Mouse (Mus musculus): ENCODE results near the gene Dennd1a. TPM values are rescaled to one million over a fixed set of nuclear protein-coding genes. Genes with fewer than 3 reads are reported as not detected.

Dennd1a gene
- polyA plus RNA-seq, 1 experiment from 2014 or later, result 3.8 TPM

DNA sequence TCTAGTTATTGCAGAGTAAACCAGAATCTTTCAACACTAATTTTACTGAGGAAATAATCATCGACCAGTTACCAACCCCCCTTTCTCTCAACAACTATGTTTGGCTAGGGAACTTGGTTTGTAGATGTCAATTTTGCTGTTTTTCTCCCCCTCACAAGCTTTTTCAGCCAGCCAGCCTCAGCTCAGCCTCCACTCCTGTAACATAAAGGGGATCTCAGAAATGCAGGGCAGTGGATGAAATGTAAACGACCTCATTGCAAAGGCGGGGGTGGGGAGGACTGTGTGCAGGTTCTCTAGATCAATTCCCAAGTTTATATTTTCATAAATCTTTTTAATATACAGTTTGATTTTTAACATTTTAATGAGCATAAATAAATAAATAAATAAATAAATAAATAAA lies 147.7 kb downstream of the Dennd1a start:
- H3K4me3 ChIP-seq (ENCODE audit: low read depth, low read length), result no peak overlapping the region
- no peak overlapping the region for H3K4me2 ChIP-seq (ENCODE audit: low read depth, low read length)
- H3K9ac ChIP-seq (replicated peaks), result no peak overlapping the region
- H3K9me3 ChIP-seq (ENCODE audit: low read length), result no peaks in the 10 kb centered on the region
- H3K27me3 ChIP-seq (ENCODE audit: insufficient read depth, low read length), result no peaks in the 10 kb centered on the region
- H3K27ac ChIP-seq (ENCODE audit: low read depth), result no peak overlapping the region
- whole genome bisulfite sequencing (ENCODE audit: insufficient replicate concordance), result 64% methylated on average over 3 of the region's 3 CpGs
- TF ChIP-seq CTCF (IDR thresholded peaks at IDR 0.05; ENCODE audit: low read depth) (no peak), EP300 (IDR thresholded peaks at IDR 0.05; ENCODE audit: low read depth) (no peak)
- H3K36me3 ChIP-seq (replicated peaks; ENCODE audit: insufficient read depth, low read length), result no peaks in the 10 kb centered on the region
- DNase-seq (no peak), ATAC-seq (no peak)
- peaks cover 11% of the 10 kb centered on the region for H3K4me1 ChIP-seq (ENCODE audit: insufficient read depth)

DNA sequence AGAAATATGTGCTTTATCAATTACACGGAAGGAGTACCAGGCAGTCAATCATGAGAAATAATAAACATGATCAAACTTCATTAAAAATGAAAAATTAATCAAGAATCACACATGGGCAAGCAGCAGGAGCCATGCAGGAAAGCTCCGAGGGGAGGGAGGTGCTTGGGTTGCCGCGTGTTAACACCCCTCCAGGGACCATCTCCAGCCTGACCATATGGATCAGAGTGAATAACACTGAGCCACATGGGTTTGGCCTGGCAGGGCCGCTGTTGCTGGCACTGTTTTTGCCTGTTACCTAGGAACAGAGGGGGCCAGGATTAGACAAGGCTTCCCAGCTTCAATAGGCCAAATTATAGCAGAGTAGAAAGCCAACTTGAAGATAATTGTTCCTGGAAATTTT lies 150.1 kb downstream of the Dennd1a start:
- no peak for TF ChIP-seq CTCF (IDR thresholded peaks at IDR 0.05; ENCODE audit: low read depth)
- TF ChIP-seq EP300 (IDR thresholded peaks at IDR 0.05; ENCODE audit: low read depth), result no peak
- no peaks in the 10 kb centered on the region for H3K9me3 ChIP-seq (ENCODE audit: low read length)
- H3K4me3 ChIP-seq (ENCODE audit: low read depth, low read length), result no peak overlapping the region
- H3K4me1 ChIP-seq (ENCODE audit: insufficient read depth), result peaks cover 7% of the 10 kb centered on the region; the same call in 1 of the 2 replicates
- DNase-seq, result no peak
- no peak overlapping the region for H3K4me2 ChIP-seq (ENCODE audit: low read depth, low read length)
- ATAC-seq, result no peak
- H3K36me3 ChIP-seq (replicated peaks; ENCODE audit: insufficient read depth, low read length), result no peaks in the 10 kb centered on the region
- no peak overlapping the region for H3K27ac ChIP-seq (ENCODE audit: low read depth)
- 77% methylated on average over 5 of the region's 5 CpGs for WGBS (ENCODE audit: insufficient replicate concordance)
- H3K9ac ChIP-seq (replicated peaks), result no peak overlapping the region
- H3K27me3 ChIP-seq (ENCODE audit: insufficient read depth, low read length), result no peaks in the 10 kb centered on the region

DNA sequence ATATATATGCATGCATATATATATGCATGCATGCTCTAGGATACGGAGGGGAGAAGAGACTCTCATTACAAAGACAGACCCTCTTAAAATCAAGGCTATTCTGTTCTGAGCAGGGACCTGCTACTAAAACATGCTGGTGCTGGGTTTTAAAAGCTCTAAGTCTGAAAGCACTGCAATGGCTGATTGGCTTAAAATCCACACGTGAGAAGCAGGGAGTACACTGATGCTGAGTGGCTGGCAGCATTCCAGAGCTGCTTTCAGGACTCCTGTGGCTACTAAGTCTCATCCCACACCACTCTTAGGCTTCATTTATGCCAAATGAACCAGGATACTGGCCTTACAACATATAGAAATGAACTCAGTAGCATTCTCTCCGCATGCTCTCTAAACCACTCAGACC lies 151.8 kb downstream of the Dennd1a start:
- WGBS (ENCODE audit: insufficient replicate concordance), result 72% methylated on average over 3 of the region's 3 CpGs
- DNase-seq, result no peak
- H3K9me3 ChIP-seq (ENCODE audit: low read length), result no peaks in the 10 kb centered on the region
- H3K4me2 ChIP-seq (ENCODE audit: low read depth, low read length), result no peak overlapping the region
- no peaks in the 10 kb centered on the region for H3K36me3 ChIP-seq (replicated peaks; ENCODE audit: insufficient read depth, low read length)
- no peak overlapping the region for H3K4me3 ChIP-seq (ENCODE audit: low read depth, low read length)
- H3K27ac ChIP-seq (ENCODE audit: low read depth), result no peak overlapping the region
- ATAC-seq, result no peak
- TF ChIP-seq CTCF (IDR thresholded peaks at IDR 0.05; ENCODE audit: low read depth) (no peak), EP300 (IDR thresholded peaks at IDR 0.05; ENCODE audit: low read depth) (no peak)
- no peak overlapping the region for H3K9ac ChIP-seq (replicated peaks)
- H3K27me3 ChIP-seq (ENCODE audit: insufficient read depth, low read length), result no peaks in the 10 kb centered on the region
- peaks cover 11% of the 10 kb centered on the region for H3K4me1 ChIP-seq (ENCODE audit: insufficient read depth)

DNA sequence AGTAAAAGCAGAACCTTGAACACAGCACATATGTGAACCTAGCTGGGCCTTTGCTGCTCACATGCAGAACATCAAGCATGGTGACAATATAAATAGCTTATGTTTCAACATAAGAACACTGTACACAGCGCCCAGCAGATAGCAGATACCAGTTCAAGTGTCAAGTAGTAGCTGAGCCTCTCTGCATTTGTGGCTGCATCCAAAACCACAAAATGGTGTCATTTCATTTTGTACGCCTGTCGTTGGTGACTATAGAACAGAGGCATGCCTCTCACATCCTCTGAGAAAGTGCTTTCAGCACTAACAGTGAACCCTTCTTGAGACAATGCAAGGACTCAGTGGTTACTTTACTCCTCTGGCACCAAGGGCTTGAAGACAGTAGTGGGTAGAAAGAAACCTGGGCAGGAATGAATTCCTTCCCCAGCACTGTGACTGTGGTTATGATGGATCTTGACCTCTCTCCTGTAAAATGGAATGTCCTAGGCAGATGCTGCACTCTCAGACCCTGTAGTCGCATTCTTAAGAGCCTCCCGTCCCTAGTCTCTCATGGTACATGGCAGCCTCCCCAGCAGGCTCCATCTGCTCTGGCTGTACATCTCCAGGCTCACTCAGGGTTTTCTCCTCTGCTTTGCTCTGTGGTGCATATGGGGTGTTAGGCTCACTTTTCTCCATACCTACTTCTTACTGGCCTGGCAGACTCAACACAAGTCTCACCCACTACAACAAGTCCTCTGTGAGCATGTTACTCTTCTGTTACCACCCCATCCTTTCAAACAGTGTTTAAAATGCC lies 154.0 kb downstream of the Dennd1a start:
- Histone ChIP-seq H3K4me3 (ENCODE audit: low read depth, low read length) (no peak overlapping the region), H3K9ac (replicated peaks) (no peak overlapping the region), H3K4me1 (ENCODE audit: insufficient read depth) (peaks cover 11% of the 10 kb centered on the region), H3K4me2 (ENCODE audit: low read depth, low read length) (no peak overlapping the region), H3K9me3 (ENCODE audit: low read length) (no peaks in the 10 kb centered on the region), H3K27me3 (ENCODE audit: insufficient read depth, low read length) (no peaks in the 10 kb centered on the region), H3K36me3 (replicated peaks; ENCODE audit: insufficient read depth, low read length) (no peaks in the 10 kb centered on the region), H3K27ac (ENCODE audit: low read depth) (no peak overlapping the region)
- no peak for DNase-seq
- no peak for TF ChIP-seq EP300 (IDR thresholded peaks at IDR 0.05; ENCODE audit: low read depth)
- TF ChIP-seq CTCF (IDR thresholded peaks at IDR 0.05; ENCODE audit: low read depth), result no peak
- WGBS (ENCODE audit: insufficient replicate concordance), result 65% methylated on average over 5 of the region's 5 CpGs
- no peak for ATAC-seq

DNA sequence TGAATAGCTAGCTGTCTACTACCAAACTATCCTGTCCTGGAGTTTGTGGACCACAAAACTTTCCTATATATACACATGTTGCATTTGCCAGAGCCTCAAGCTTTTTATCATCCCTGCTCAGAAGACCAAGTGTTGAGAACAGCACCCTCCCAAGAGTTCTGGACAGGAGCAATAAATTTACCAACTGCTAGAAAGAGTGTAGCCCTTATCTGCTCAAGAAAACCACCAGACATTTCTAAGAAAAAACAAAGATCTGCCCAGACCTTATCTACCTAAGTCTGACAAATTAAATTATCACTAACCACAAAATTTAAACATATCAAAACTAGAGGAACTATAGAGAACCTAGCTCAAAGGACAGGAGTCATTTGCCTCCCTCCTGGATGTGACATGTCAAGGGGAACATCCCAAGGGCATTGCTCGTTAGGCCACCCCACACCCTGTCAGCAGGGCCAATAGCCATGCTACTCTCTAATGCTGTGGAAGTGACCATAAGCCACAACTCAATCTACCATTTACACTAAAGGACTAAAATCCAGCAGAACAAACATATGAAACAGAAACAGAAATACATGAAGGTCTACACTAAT lies 154.9 kb downstream of the Dennd1a start:
- ATAC-seq, result peak; percentile 56
- Histone ChIP-seq H3K27me3 (ENCODE audit: insufficient read depth, low read length) (no peaks in the 10 kb centered on the region), H3K27ac (ENCODE audit: low read depth) (peak overlapping the region; percentile 41; the same call in 1 of the 2 replicates)

DNA sequence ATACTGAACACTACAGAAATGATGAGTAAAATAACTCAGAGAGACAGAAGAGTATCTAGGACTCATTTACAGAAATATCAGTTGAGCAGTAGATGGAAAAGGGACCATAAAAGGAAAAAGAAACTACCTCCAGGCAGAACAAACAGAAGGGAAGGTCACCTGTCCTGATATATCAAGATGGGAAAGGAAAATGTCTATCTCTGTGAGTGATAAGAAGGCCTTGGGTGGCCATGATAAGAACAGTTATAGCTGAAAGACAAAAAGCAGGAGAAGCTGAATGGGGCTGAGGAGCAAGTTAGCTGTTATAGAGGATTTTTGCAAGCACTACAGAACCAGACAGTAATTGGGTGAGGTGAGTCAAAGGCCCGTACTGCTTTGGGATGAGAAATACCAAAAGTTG lies 155.7 kb downstream of the Dennd1a start:
- H3K4me1 ChIP-seq (ENCODE audit: insufficient read depth), result peaks cover 11% of the 10 kb centered on the region
- H3K9ac ChIP-seq (replicated peaks), result no peak overlapping the region
- peak overlapping the region; percentile 41; the same call in 1 of the 2 replicates for H3K27ac ChIP-seq (ENCODE audit: low read depth)
- no peak overlapping the region for H3K4me3 ChIP-seq (ENCODE audit: low read depth, low read length)
- no peak for TF ChIP-seq CTCF (IDR thresholded peaks at IDR 0.05; ENCODE audit: low read depth)
- TF ChIP-seq EP300 (IDR thresholded peaks at IDR 0.05; ENCODE audit: low read depth), result no peak
- no peaks in the 10 kb centered on the region for H3K27me3 ChIP-seq (ENCODE audit: insufficient read depth, low read length)
- ATAC-seq (no peak), DNase-seq (no peak)
- no peaks in the 10 kb centered on the region for H3K36me3 ChIP-seq (replicated peaks; ENCODE audit: insufficient read depth, low read length)
- 65% methylated on average over 1 of the region's 1 CpGs for WGBS (ENCODE audit: insufficient replicate concordance)
- no peaks in the 10 kb centered on the region for H3K9me3 ChIP-seq (ENCODE audit: low read length)
- H3K4me2 ChIP-seq (ENCODE audit: low read depth, low read length), result no peak overlapping the region

More for the DNA sequence above, 154.9 kb downstream of the Dennd1a start:
- peak; percentile 93 for TF ChIP-seq EP300 (IDR thresholded peaks at IDR 0.05; ENCODE audit: low read depth)
- no peak for TF ChIP-seq CTCF (IDR thresholded peaks at IDR 0.05; ENCODE audit: low read depth)
- H3K9me3 ChIP-seq (ENCODE audit: low read length), result no peaks in the 10 kb centered on the region
- H3K4me1 ChIP-seq (ENCODE audit: insufficient read depth), result peaks cover 11% of the 10 kb centered on the region
- 54% methylated on average over 1 of the region's 1 CpGs for WGBS (ENCODE audit: insufficient replicate concordance)
- H3K36me3 ChIP-seq (replicated peaks; ENCODE audit: insufficient read depth, low read length), result no peaks in the 10 kb centered on the region
- H3K4me3 ChIP-seq (ENCODE audit: low read depth, low read length), result no peak overlapping the region
- H3K9ac ChIP-seq (replicated peaks), result no peak overlapping the region
- DNase-seq, result no peak
- no peak overlapping the region for H3K4me2 ChIP-seq (ENCODE audit: low read depth, low read length)

Measured in liver, postnatal 0 days (tissue).